Mouse (Mus musculus): ENCODE results near the gene Magi2. TPM values are rescaled to one million over a fixed set of nuclear protein-coding genes. Genes with fewer than 3 reads are reported as not detected.

Gene Magi2
- total RNA-seq, 2 experiments from 2014 or later: 7.3 to 9.5 TPM

DNA sequence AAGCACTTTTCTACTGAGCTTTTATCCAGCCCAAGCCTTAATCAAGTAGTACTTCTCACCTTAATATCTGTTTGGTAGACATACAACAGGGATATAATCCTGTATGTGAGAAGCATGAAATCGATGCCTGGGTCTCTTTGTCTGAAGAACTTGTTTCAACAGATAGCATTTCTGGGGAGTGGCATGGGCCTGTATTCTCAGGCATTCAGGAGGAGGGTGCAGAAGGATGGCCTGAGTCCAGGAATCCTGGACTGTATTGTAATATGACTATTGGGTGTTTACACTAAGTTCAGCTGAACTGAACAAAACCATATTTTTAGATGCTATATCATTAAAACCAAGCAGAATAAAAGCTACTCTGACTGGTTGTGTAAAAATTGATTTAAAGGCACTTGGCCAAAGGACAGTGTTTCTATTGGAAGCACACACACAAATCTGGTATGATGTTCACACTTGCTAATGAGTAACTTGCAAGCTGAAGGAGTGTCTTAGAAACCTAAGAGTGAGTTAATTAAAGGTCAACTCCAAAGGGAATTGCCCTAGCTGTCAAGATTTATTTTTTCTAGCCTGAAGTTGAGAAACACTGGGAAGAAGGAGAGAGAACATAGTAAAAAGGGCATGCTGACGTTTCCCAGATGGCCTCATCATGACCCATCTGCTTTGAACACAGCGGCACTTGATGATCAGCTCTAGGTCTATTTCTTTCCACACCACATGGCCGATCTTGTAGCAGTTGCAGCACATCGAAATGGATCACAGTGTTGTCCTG lies 829.4 kb downstream of the Magi2 start:
- no peak for DNase-seq
- intact Hi-C loops (cut with DNase I): no loop called here

GRCm38 (mm10) chr5:20056856-20057255 lies 830.0 kb downstream of the Magi2 start:
- DNase-seq: no peak
- intact Hi-C loops (cut with DNase I): no loop called here

GRCm38 (mm10) chr5:20062011-20062410 lies 835.2 kb downstream of the Magi2 start:
- intact Hi-C loops (cut with DNase I): no loop called here
- no peak for DNase-seq

DNA sequence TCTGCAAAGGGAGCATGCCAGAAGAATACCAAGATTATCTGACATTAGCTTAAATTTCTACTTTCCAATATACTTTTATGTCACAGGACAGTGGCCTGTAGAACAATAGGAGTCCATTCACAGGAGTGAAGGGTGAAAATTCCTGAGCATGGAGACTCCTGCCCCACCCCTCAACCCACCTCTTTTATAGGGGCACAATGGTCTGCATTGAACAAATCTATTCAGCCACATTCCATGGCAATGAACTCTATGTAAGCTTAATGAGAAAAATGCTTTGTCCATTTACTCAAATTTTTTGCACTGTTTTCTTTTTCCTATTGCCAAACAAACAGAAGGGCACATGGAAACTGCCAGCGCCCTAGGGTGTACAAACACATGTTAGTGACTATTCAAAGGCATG lies 838.2 kb downstream of the Magi2 start:
- intact Hi-C loops (cut with DNase I): no loop called here
- DNase-seq: no peak

DNA sequence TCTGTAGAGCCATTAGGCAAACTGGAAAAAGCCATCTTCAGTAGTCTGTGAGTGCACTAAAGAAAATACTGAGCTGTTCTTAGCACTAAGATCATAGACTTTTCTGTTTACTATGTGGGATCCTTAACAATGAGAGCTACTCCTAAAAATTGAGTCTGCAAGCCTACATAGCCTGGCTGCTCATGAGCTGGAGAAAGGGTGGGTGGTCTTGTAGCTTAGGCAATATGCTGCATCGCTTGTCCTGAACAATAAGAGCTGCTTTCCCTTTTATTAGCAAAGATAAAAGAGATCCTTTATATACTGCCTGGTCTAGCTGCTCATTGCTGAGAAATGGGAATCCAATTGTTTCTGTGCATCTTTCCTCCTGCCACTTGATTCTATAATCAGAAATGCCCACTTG lies 841.7 kb downstream of the Magi2 start:
- DNase-seq: no peak
- intact Hi-C loops (cut with DNase I): no loop called here

GRCm38 (mm10) chr5:20068921-20069486 lies 842.2 kb downstream of the Magi2 start:
- no peak for DNase-seq
- intact Hi-C loops (cut with DNase I): no loop called here

- DNase-seq: no peak
- intact Hi-C loops (cut with DNase I): no loop called here
Observed at GRCm38 (mm10) chr5:20074101-20074500, 847.3 kb downstream of the Magi2 start.

DNA sequence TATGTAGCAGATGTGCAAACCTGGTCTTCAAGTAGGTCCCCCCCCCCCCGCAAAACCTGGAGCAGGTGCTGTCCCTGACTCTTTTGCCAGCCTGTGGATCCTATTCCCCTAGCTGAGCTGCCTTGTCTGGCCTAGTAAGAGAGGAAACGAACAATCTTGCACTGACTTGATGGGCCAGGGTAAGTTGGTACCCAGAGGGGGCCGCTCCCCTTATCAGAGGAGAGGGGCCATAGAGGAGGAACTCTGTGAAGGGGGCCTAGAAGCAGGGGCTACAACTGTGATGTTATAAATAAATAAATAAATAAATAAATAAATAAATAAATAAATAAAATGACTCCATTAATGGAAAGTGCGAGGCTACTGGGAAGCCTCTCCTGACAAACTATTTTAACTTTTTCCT lies 848.0 kb downstream of the Magi2 start:
- intact Hi-C loops (cut with DNase I): no loop called here

DNA sequence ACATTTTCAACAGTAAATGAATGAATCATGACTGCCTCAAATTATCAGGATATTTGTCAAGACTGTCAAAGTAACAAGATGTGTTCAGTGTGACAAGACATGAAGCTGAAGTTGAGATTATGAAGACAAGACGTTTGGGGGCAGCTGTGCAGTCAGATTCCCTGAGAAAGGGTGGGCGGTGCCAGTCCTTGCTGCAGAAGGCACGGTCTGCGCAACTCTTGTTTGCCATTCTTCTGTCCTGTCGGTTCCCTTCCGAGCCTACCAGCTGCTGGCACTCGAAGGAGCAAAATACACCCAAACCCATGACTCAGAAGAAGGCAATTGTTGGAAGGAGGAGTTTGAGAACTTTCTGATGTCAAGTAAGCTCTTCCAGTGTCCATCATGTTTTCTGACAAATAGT lies 852.1 kb downstream of the Magi2 start:
- DNase-seq: no peak
- intact Hi-C loops (cut with DNase I): no loop called here

More for the DNA sequence above, 848.0 kb downstream of the Magi2 start:
- no peak for DNase-seq

DNA sequence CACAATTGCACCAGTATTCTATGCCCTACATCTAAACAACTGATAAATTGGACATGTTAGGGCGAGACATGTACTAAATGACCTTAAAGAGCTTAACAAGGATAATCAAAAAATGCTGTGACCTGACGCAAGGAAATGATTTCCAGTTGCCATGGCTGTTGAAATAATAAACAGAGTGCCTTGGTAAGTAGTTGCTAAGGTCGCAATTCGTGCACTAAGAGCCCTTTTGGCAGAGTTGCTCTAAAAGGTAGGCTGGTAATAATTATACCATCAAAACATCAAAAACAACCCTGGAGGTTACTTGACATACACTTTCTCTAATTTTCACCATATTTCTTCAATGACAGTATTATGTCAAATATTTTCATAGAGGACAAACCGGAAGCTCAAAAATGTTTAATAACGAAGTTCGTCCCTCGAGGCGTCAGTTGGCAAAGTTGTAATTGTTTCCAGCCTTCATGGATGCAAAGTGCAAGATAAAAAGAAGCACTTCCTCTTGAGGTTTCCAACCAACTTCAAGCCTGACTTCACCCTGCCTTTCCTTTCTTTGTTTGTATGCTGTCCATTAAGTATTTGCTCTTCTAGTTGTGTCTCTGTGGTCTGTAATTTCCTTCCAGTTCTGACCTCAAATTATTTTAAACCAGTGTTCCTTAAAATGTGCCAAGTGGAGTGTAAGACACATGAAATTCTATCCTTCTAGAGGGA lies 853.9 kb downstream of the Magi2 start:
- intact Hi-C loops (cut with DNase I): no loop called here

GRCm38 (mm10) chr5:20082368-20082767 lies 855.5 kb downstream of the Magi2 start:
- intact Hi-C loops (cut with DNase I): no loop called here

More for the DNA sequence above, 853.9 kb downstream of the Magi2 start:
- no peak for DNase-seq

GRCm38 (mm10) chr5:20087083-20087482 lies 860.2 kb downstream of the Magi2 start:
- no peak for DNase-seq
- intact Hi-C loops (cut with DNase I): no loop called here

More at GRCm38 (mm10) chr5:20082368-20082767, 855.5 kb downstream of the Magi2 start:
- no peak for DNase-seq

- no peak for DNase-seq
- intact Hi-C loops (cut with DNase I): no loop called here
Observed at GRCm38 (mm10) chr5:20103869-20104268, 877.0 kb downstream of the Magi2 start.

DNA sequence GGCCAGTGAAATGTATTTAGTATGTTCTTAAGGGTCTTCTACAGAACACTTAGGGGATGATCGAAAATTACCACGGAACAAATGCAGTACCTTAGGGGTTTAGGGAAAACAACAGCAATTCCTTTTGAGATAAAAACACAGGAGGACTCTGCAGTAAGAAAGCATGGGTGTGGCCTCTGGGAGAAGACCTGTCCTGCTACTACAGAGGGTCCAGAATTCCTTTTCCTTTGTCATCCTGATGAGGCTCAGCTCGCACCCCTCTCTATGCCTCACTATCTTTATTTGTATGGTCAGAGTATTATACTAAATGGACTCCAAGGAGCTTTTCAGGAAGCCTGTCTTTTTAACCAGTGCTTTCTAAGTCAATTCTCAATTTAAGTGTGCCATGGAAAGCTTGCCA lies 877.7 kb downstream of the Magi2 start:
- DNase-seq: no peak
- intact Hi-C loops (cut with DNase I): no loop called here

GRCm38 (mm10) chr5:20109496-20109895 lies 882.7 kb downstream of the Magi2 start:
- no peak for DNase-seq
- intact Hi-C loops (cut with DNase I): no loop called here

DNA sequence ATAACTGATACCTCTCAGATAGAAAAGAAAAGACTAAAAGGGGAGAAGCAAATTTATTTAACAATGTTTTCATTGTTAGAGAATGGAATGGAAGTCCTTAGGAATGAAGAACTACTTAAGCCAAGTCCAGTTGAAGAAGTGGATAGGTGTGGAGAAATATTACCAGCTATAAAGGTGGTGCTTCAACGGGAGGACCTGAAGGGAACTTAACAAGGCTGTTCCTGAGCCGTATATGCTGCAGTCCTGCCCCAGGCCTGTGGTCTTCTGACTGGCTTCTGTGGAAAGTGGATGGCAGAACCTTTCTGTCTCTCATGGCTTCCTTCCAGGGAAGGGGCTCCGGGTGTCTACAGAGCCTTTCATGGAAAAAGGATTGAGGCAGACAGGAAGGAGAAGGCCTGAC lies 890.3 kb downstream of the Magi2 start:
- no peak for DNase-seq
- intact Hi-C loops (cut with DNase I): no loop called here

DNA sequence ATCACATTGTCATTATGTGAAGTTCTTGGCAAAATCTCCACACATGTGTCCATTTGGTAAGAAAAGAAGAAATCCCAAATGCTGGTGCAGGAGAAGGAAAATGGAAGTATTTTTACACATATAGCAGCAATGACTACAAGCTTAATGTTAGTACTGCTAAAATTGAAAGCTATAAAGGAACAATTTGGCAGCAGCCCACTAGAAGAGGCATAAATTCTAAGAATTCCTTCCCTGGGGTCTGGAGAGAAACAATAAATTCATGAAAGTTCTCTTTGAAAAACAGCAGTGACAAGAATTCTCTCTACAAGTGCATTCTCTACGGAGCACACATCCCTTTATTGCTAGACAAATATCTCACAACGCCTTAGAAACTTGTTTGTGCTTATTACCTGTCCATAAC lies 913.4 kb downstream of the Magi2 start:
- DNase-seq: no peak
- intact Hi-C loops (cut with DNase I): no loop called here

DNA sequence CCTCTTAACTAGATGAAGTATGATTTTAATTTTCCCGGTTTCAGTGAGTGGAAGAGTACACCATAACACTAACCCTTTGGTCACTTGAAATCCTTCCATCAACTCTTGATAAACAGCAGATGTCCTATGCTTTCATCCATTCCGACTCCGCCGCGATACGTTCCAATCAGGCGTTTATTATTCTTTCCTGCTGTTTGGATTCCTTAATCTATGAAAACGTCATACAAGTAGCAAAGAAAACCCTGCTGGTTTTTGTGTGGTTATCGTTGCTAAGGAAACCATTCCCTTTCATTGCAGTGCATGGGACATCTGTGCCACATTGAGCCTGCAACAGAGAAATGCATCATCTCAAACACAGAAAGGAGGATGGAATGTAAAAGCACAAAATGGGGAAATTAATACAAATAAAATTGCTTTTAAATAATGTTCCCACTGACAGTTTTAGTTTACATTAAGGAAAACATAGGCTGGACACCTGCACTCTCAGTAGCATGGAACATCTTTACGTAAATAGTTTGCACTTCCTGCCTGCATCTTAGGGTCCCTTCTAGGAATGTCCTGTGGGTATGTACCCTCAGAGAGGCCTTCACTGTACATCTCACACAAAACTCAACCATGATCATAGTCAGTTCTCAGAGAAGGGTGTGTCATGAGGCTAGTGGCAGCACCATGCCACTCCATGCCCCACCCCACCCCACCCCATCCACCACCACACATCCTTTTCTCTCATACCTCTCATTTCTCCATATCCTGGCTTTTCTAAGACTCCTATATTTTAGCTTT lies 914.0 kb downstream of the Magi2 start:
- intact Hi-C loops (cut with DNase I): no loop called here
- no peak for DNase-seq

DNA sequence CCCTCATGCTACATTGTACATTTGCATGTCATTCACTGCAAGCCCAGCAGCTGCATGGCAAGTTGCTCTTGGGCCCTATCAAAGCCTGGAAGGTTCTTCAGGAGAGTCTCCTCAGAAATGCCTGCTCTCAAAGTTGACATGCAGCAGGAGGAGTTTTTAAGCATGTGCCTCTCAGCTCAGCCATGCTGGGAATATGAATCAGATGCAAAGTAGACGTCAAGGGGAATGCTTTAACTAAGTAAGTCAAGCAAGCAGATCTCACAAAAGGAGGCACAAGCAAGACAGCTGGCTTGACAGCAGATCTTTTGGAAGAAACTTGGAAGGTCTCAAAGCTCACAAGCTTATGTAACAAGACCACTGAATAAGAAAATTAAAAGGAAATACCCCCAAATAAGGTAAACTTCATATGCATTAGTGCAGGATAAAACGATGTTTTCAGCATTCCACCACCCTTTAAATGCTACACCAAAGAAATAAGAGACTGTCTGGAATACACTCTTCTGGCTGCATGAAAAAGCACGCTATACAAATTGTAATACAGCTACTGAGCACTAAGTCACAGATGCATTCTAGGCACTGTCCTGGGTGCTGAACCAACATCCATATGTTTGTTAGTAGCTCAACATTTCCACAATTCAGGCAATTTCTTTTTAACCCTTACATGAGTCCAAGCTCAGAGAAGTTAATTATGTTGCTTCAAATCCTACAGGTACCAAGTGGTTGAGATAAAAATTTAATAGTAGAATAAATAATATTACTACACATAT lies 926.7 kb downstream of the Magi2 start:
- DNase-seq: no peak
- intact Hi-C loops (cut with DNase I): no loop called here

DNA sequence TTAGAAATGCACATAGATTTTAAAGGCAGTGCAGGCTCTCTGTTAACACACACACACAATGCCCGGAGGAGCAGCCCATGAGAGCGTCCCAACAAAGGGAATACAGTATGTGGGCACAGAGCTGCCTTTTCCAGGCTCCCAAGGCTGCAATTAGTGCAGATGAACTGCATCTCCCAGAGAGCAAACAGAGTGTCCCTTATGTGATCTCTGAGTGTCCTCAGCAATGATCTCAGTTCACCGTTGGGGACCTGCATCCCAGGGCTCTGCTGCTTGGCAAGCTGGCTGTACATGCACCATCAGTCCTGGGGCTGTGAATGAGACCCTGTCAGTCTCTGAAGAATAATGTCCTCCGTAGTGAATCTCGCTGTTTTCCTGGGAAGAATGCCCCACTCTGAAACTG lies 969.9 kb downstream of the Magi2 start:
- intact Hi-C loops (cut with DNase I): no loop called here
- no peak for DNase-seq

Data from heart, postnatal 36 days (tissue).